Mouse (Mus musculus): ENCODE results near the gene Polr2b.

- no peak for TF ChIP-seq CTCF (IDR thresholded peaks at IDR 0.05; ENCODE audit: low read depth)
- TF ChIP-seq EP300 (IDR thresholded peaks at IDR 0.05; ENCODE audit: low read depth): no peak
These were observed 19.3 kb upstream of the Polr2b start for GRCm38 (mm10) chr5:77290606-77291005.

Data from heart, postnatal 0 days (tissue).